Mouse (Mus musculus) hindbrain, embryonic 14.5 days (tissue): ENCODE measurements around the gene Adam11. TPM values are rescaled to one million over a fixed set of nuclear protein-coding genes. Genes with fewer than 3 reads are reported as not detected.

Experiments used
- ATAC-seq: fragments of 200-750 bp; cut with Nextera tagmentation; 2 replicates; pipeline ENCODE4 v1.8.0; 2017; ENCODE audit warnings: moderate number of reproducible peaks, mild to moderate bottlenecking, moderate TSS enrichment, moderate library complexity; ENCODE audit not compliant: low FRiP score
- DNase-seq: peaks from one replicate; pipeline ENCODE4 v3.0.0-alpha.2; 2015; ENCODE audit warnings: low spot score
- H3K27ac ChIP-seq: fragments of 300-500 bp; sonication (generic); 2 replicates; pipeline ENCODE4 v1.5.1; 2014; ENCODE audit warnings: mild to moderate bottlenecking, moderate library complexity
- H3K27me3 ChIP-seq: fragments of 300-500 bp; sonication (generic); 2 replicates; pipeline ENCODE4 v1.6.1; 2014; ENCODE audit warnings: mild to moderate bottlenecking, low read length, mixed read lengths; ENCODE audit not compliant: control insufficient read depth, insufficient read depth
- H3K36me3 ChIP-seq: fragments of 300-500 bp; sonication (generic); replicated peaks from 2 replicates; pipeline ENCODE4 v1.6.1; 2014; ENCODE audit not compliant: control insufficient read depth, insufficient read depth
- H3K4me1 ChIP-seq: fragments of 300-500 bp; sonication (generic); replicated peaks from 2 replicates; pipeline ENCODE4 v1.6.1; 2014; ENCODE audit warnings: antibody characterized with exemption, low read length, mixed read lengths; ENCODE audit not compliant: control insufficient read depth, insufficient read depth
- H3K4me2 ChIP-seq: fragments of 300-500 bp; sonication (generic); replicated peaks from 2 replicates; pipeline ENCODE4 v1.6.1; 2014; ENCODE audit warnings: mild to moderate bottlenecking, moderate library complexity
- H3K4me3 ChIP-seq: fragments of 300-500 bp; sonication (generic); replicated peaks from 2 replicates; pipeline ENCODE4 v1.5.1; 2014; ENCODE audit warnings: mild to moderate bottlenecking, low read length
- H3K9ac ChIP-seq: fragments of 300-500 bp; sonication (generic); 2 replicates; pipeline ENCODE4 v1.6.1; 2014
- H3K9me3 ChIP-seq: fragments of 300-500 bp; sonication (generic); 2 replicates; pipeline ENCODE4 v1.6.1; 2016; ENCODE audit warnings: low read length; ENCODE audit not compliant: control insufficient read depth
- WGBS: fragments of 180-500 bp; shearing (Covaris S2); extraction: QIAGEN DNeasy Blood & Tissue Kit; methylation state at CpG from one replicate; pipeline ENCODE4 v1.1.7; 2014; 5-methylcytosine and 5-hydroxymethylcytosine counted together
- polyA plus RNA-seq: library from polyadenylated mRNA; unstranded; fragments of >200 nt; fragmentation: Nextera tagmentation; extraction: Ambion mirVana; gene quantifications from 2 replicates; pipeline ENCODE4 v1.2.1, GENCODE M21; 2014

Gene Adam11
- polyA plus RNA-seq, 1 experiment from 2014 or later = 24.1 TPM

DNA sequence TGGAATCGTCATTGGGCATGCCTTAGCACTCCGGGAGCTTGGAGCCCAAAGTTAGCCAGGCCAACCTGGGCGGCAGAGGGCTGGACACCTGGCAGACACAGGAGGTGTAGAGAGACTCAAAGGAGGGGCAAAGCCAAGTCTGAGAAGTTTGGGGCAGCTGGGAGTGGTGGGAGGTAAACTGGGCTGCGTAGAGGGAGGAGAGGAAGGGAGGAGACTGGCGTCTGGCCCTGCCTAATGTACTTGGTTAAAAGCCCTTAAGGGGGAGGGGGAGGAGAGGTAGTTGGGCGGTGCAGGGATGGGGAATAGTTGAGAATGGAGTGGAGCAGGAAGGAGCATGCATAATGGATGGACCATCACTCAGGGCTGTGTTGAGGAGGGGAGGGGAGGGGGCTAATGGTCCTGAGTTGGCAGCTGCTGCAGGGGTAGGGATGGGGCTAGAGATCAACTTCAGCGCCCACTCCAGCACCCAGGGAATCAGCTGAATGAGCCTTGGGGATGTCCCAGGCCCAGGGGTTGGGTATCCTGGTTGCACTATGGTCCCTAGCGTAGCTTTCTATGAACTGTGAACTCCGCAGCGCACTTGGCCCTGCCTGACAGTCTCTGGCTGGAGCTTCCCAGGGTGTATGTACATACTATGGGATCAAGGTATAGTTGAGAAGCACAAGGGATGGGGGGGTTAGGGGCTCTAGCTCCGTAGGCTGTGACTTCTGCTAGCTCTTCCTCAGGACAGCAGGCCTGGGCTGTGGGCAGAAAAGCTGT lies 1.9 kb downstream of the Adam11 start:
- H3K4me3 ChIP-seq = 0 out of 2 replicates have a peak overlapping the region, but pooled peaks have one; percentile 77
- H3K4me2 ChIP-seq = peak overlapping the region; percentile 94
- DNase-seq = no peak
- 0 out of 2 replicates have a peak overlapping the region, but pooled peaks have one; percentile 91 for H3K9ac ChIP-seq
- H3K4me1 ChIP-seq = peaks cover 14% of the 10 kb centered on the region
- H3K9me3 ChIP-seq = no peaks in the 10 kb centered on the region
- H3K36me3 ChIP-seq = no peaks in the 10 kb centered on the region
- 48% methylated on average over 11 of the region's 11 CpGs for WGBS
- H3K27ac ChIP-seq = no peak overlapping the region
- 0 out of 2 replicates have a peak, but pooled peaks have one; percentile 15 for ATAC-seq
- no peaks in the 10 kb centered on the region for H3K27me3 ChIP-seq

DNA sequence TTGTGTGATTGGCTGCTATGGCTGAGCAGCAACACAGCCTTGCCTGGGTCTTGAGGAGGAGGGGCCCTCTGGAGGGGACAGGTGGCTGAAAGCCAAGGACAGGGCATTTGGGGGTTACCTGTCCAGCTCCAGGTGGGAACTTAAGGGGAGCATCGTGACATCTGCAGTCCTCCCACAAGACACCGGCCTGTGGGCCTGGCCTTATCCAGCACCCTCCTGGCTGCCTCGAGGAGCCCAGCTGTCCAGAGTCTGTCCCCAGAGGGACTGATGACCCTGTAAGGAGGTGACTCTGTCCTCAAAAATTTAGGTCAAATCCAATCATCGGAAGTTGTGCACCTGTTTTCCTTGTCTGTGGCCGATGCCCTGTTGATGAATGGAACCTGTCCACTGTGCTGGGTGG lies 4.2 kb downstream of the Adam11 start:
- Histone ChIP-seq H3K4me1 (peaks cover 16% of the 10 kb centered on the region), H3K27me3 (no peaks in the 10 kb centered on the region), H3K4me3 (no peak overlapping the region), H3K9me3 (no peaks in the 10 kb centered on the region), H3K36me3 (no peaks in the 10 kb centered on the region), H3K27ac (no peak overlapping the region), H3K9ac (no peak overlapping the region), H3K4me2 (no peak overlapping the region)
- DNase-seq = no peak
- 81% methylated on average over 5 of the region's 5 CpGs for WGBS
- ATAC-seq = no peak

DNA sequence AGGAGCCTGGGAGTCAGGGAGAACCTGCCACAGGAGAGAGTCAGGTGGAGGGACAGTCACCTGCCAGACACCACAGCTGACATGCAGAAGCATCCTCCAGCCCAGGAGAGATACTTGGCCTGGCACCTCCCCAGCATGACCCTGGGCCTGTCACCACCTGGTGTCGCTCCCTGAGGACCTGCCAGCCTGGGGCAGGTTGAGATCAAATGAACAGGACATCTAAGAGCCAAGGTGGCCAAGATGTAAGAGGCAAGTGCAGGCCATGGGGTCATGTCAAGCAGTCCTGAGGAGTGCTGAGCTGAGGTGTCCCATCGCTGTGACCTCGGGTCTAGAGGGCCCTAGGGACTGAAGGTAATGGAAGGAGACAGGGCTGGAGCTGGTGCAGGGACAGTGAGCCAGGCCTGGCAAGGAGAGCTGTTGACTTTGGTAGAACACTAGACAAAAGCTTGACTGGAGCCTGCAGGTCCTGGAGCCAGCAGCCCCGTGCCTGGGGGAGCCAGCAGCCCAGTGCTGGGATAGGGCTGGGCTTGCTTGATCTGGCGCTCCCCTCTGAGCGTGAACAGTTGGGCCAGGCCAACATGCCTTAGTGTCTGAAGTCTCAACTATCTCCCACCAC lies 5.9 kb downstream of the Adam11 start:
- Histone ChIP-seq H3K36me3 (no peaks in the 10 kb centered on the region), H3K4me3 (no peak overlapping the region), H3K27ac (no peak overlapping the region), H3K4me2 (no peak overlapping the region), H3K27me3 (no peaks in the 10 kb centered on the region), H3K9ac (no peak overlapping the region), H3K4me1 (peaks cover 28% of the 10 kb centered on the region), H3K9me3 (no peaks in the 10 kb centered on the region)
- DNase-seq (no peak), ATAC-seq (no peak)
- 71% methylated on average over 6 of the region's 6 CpGs for WGBS

DNA sequence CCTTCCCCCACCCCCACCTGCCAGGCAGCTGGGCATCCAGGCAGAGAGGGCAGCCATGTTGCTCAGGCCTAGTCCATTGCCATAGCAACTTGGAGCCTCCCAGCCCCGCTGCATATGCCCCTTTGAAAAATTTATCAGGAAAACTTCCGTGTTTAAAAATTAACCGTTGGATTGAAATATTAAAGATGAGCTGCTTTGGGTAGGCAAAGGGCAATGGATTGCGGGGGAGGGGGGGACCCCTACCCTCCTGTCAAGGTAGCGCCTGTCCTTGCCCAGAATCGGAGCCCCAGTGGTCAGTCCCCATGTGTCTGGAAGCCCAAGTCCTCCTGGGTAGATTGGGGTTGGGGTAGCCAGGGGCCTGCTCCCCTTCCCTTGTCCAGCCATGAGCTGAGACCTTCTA lies 7.9 kb downstream of the Adam11 start:
- DNase-seq = no peak
- WGBS = 81% methylated on average over 6 of the region's 6 CpGs
- H3K27ac ChIP-seq = no peak overlapping the region
- ATAC-seq = no peak
- H3K4me1 ChIP-seq = peaks cover 28% of the 10 kb centered on the region
- no peak overlapping the region for H3K4me2 ChIP-seq
- no peaks in the 10 kb centered on the region for H3K9me3 ChIP-seq
- H3K4me3 ChIP-seq = no peak overlapping the region
- H3K9ac ChIP-seq = no peak overlapping the region
- H3K27me3 ChIP-seq = no peaks in the 10 kb centered on the region
- H3K36me3 ChIP-seq = no peaks in the 10 kb centered on the region

DNA sequence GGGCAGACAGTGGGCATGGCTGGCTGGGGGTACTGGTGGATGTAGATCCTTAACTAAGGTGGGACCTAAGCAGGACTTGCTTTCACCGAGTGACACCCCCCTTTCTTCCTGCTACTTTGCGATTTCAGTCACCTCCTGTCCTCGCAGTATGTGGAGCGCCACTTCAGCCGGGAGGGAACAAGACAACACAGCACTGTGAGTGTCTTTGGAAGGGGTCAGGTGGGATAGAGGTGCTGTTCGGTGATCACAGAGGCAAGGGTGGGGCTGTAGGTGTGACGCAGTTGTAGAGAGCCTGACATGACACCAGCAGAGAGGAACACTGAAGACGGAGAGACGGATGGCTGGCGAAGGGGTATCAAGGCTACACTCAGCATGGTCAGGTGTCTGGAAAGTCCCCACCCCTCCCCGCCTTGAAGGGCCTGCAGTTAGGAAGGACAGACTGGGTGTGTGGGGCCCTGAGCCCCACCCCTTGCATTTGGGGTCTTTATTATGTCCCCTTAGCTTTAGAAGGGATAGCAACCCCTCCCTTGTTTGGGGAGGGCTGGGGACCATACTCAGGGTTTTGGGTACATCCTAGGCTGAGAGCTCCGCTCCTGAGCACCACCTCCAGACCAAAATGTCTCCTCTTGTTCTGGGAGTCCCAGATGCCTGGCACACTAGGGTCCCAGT lies 8.9 kb downstream of the Adam11 start:
- no peaks in the 10 kb centered on the region for H3K9me3 ChIP-seq
- 86% methylated on average over 12 of the region's 12 CpGs for WGBS
- ATAC-seq (no peak), DNase-seq (no peak)
- H3K36me3 ChIP-seq = no peaks in the 10 kb centered on the region
- H3K4me3 ChIP-seq = no peak overlapping the region
- H3K4me1 ChIP-seq = peaks cover 30% of the 10 kb centered on the region
- no peak overlapping the region for H3K27ac ChIP-seq
- no peaks in the 10 kb centered on the region for H3K27me3 ChIP-seq
- no peak overlapping the region for H3K9ac ChIP-seq
- no peak overlapping the region for H3K4me2 ChIP-seq

DNA sequence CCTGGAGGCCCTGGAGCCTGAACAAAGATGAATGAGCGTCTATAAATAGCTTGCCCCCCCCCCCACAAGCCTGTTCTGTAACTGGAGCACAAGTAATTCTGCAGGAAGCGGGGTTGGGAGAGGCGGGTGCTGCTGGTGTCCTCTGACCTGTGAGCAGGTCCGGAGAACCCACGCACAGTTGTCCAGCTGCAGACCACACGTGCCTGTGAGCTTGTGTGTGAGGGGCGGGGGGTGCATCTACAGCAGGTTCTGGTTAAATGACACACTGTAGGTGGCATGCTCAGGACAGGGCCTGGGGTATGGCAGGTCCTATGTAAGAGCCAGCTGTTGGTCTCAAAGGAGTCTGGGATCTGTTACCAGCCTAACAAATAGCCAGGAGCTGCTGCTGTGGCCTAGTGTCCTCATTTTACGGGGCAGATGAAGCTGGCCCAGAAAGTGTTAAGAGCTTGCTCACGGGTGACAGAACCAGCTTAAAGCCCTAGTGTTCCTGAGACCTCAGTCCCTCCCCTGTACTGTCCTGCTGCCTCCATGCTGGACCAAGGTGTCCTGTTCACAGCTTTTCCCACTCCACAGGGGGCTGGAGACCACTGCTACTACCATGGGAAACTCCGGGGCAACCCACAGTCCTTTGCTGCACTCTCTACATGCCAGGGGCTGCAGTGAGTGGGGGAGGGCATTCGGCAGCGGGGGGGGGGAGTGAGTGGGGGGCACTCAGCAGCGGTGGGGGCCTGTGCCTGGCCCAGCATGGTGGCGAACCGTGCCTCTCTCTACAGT lies 9.6 kb downstream of the Adam11 start:
- H3K9me3 ChIP-seq = no peaks in the 10 kb centered on the region
- H3K4me3 ChIP-seq = no peak overlapping the region
- H3K4me2 ChIP-seq = no peak overlapping the region
- H3K27me3 ChIP-seq = no peaks in the 10 kb centered on the region
- WGBS = 46% methylated on average over 15 of the region's 15 CpGs
- H3K27ac ChIP-seq = no peak overlapping the region
- peaks cover 2% of the 10 kb centered on the region; the same call in 1 of the 2 replicates for H3K36me3 ChIP-seq
- no peak overlapping the region for H3K9ac ChIP-seq
- no peak for DNase-seq
- ATAC-seq = no peak
- peaks cover 33% of the 10 kb centered on the region for H3K4me1 ChIP-seq

DNA sequence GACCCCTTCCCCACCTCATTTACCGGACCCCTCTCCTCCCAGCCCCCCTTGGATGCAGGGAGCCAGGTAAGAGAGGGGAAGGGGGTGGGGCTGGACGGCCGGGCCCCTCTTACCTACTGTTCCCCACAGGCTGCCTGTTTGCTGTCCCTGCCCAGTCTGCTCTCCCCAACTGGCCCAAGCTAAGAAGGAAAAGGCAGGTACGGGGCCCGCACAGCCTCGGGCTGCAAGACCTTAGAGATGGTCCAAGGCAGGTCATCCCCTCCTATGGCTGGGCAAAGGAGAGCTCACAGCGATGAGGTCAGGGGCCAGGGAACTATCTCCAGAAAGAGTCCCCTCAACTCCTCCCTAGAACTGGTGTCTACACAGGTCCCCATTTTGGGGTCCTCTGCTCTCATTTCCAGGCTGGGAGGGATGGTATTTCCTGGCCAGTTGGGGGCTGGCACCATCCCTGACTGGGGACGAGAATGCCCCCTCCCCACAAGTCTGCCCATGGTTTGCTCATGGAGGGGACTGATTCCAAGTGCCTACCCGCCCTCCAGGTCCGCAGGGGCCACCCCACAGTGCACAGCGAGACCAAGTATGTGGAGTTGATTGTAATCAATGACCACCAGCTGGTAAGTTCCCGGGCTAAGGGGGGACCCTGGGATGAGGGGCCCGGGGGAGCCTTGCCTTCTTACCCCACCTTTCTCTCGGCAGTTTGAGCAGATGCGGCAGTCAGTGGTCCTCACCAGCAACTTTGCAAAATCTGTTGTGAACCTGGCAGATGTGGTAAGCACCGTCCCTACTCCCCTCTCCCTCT lies 10.9 kb downstream of the Adam11 start:
- H3K9ac ChIP-seq = peak overlapping the region; percentile 9; the same call in 1 of the 2 replicates
- no peaks in the 10 kb centered on the region for H3K27me3 ChIP-seq
- ATAC-seq (no peak), DNase-seq (no peak)
- H3K36me3 ChIP-seq = peaks cover 13% of the 10 kb centered on the region
- 23% methylated on average over 16 of the region's 16 CpGs for WGBS
- H3K27ac ChIP-seq = peak overlapping the region; percentile 95; the same call in 1 of the 2 replicates
- H3K4me3 ChIP-seq = no peak overlapping the region
- peak overlapping the region; percentile 10; the same call in 1 of the 2 replicates for H3K4me2 ChIP-seq
- H3K4me1 ChIP-seq = peaks cover 33% of the 10 kb centered on the region
- no peaks in the 10 kb centered on the region for H3K9me3 ChIP-seq

DNA sequence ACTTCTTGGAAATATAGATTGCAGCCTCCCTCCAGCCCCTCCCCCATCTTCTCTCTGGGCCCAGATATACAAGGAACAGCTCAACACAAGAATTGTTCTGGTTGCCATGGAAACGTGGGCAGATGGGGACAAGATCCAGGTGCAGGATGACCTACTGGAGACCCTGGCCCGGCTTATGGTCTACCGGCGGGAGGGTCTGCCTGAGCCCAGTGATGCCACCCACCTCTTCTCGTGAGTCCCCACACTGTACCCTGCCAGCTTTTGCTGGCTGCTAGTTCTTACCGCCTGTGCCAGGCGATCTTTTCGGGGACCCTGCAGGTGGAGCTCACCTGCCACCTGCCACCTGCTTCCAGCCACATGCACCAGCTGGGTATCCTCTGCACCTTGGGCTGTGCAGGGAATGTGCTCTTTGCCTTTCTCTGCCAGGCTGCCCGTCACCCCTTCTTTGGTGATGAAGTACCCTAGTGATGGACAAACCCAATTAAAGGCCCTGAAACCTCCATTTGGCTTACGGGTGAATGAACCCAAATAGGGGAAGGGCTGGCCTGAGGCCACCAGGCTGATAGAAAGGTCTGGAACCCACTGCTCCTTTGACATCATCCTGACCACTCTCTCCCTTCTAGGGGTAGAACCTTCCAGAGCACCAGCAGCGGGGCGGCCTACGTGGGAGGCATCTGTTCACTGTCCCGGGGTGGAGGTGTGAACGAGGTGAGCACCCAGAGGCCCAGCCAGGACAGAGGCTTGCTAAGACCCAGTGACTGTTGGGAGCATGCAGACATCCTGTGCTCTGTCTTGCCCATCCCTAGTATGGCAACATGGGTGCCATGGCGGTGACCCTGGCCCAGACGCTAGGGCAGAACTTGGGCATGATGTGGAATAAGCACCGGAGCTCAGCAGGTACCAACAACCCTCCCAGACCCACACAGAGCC lies 11.8 kb downstream of the Adam11 start:
- Histone ChIP-seq H3K9me3 (no peaks in the 10 kb centered on the region), H3K4me2 (no peak overlapping the region), H3K36me3 (peaks cover 14% of the 10 kb centered on the region), H3K4me3 (no peak overlapping the region), H3K4me1 (peaks cover 33% of the 10 kb centered on the region), H3K27ac (peak overlapping the region; percentile 95), H3K9ac (no peak overlapping the region), H3K27me3 (no peaks in the 10 kb centered on the region)
- ATAC-seq (no peak), DNase-seq (peak; percentile 58)
- 61% methylated on average over 18 of the region's 18 CpGs for WGBS
